Mouse (Mus musculus) heart, adult 2 months (tissue): ENCODE data around the gene Pmp22. TPM values are rescaled to one million over a fixed set of nuclear protein-coding genes. Genes with fewer than 3 reads are reported as not detected.
A peak's percentile ranks its signal among the peaks of the same experiment; 100 is the strongest.

ENCODE experiments used
- DNase-seq, 2 experiments: peaks; one replicate each; pipeline ENCODE4 v3.0.0; 2021
- H3K27ac ChIP-seq: fragments of 200-600 bp; 2 replicates; pipeline ENCODE4 v1.8.1; 2022
- H3K27me3 ChIP-seq: fragments of 200-500 bp; 2 replicates; pipeline ENCODE4 v1.6.1; 2012; ENCODE audit warnings: mild to moderate bottlenecking, low read length, inconsistent platforms, mixed read lengths; ENCODE audit not compliant: control insufficient read depth, insufficient read depth
- H3K36me3 ChIP-seq: fragments of 200-500 bp; 2 replicates; pipeline ENCODE4 v1.6.1; 2012; ENCODE audit warnings: low read length, inconsistent platforms; ENCODE audit not compliant: control insufficient read depth, insufficient read depth
- H3K4me1 ChIP-seq: fragments of 200-500 bp; 2 replicates; pipeline ENCODE4 v1.6.1; 2011; ENCODE audit warnings: low read length; ENCODE audit not compliant: control insufficient read depth, insufficient read depth
- H3K4me3 ChIP-seq: fragments of 200-600 bp; 2 replicates; pipeline ENCODE4 v1.8.1; 2022
- H3K79me2 ChIP-seq: fragments of 200-500 bp; replicated peaks from 2 replicates; pipeline ENCODE4 v1.6.1; 2012; ENCODE audit warnings: mild to moderate bottlenecking, inconsistent platforms, low read length, moderate library complexity, mixed read lengths; ENCODE audit not compliant: control insufficient read depth, insufficient read depth
- H3K9ac ChIP-seq: fragments of 200-500 bp; 2 replicates; pipeline ENCODE4 v1.6.1; 2012; ENCODE audit warnings: low read depth, mild to moderate bottlenecking, control low read depth, inconsistent platforms, low read length, mixed read lengths
- CTCF ChIP-seq: fragments of 200-600 bp; IDR thresholded peaks from 2 replicates; pipeline ENCODE4 v1.8.1; 2022; ENCODE audit warnings: antibody characterized with exemption, mild to moderate bottlenecking, moderate library complexity
- EP300 ChIP-seq: fragments of 200-500 bp; IDR thresholded peaks from 2 replicates; pipeline ENCODE4 v1.6.1; 2011; ENCODE audit warnings: low read depth, low read length, control low read depth; ENCODE audit not compliant: insufficient read depth
- POLR2A ChIP-seq: fragments of 200-500 bp; IDR thresholded peaks from 2 replicates; pipeline ENCODE4 v1.6.1; 2011; ENCODE audit warnings: mild to moderate bottlenecking, low read depth, low read length, control low read depth; ENCODE audit not compliant: insufficient read depth
- WGBS: fragments of 180-500 bp; shearing (Covaris S2); methylation state at CpG from one replicate; pipeline ENCODE4 v1.1.7; 2018; 5-methylcytosine and 5-hydroxymethylcytosine counted together
- intact Hi-C: fragments of 180-260 bp; cut with DNase I; formaldehyde crosslinking; loops from one replicate; pipeline ENCODE4 v1.15.1; 2025
- polyA plus RNA-seq: library from polyadenylated mRNA; depleted of rRNA; stranded (reverse); fragments of >200 nt; gene quantifications from 2 replicates; pipeline ENCODE4 v1.2.3, GENCODE M21; 2012
- total RNA-seq, 2 experiments: library from RNA; stranded (reverse); gene quantifications; 2 replicates each; pipeline ENCODE4 v1.2.3; 2021

The Pmp22 gene
- total and polyA plus RNA-seq, 3 experiments = 37.5 to 69.4 (median 49.6) TPM

DNA sequence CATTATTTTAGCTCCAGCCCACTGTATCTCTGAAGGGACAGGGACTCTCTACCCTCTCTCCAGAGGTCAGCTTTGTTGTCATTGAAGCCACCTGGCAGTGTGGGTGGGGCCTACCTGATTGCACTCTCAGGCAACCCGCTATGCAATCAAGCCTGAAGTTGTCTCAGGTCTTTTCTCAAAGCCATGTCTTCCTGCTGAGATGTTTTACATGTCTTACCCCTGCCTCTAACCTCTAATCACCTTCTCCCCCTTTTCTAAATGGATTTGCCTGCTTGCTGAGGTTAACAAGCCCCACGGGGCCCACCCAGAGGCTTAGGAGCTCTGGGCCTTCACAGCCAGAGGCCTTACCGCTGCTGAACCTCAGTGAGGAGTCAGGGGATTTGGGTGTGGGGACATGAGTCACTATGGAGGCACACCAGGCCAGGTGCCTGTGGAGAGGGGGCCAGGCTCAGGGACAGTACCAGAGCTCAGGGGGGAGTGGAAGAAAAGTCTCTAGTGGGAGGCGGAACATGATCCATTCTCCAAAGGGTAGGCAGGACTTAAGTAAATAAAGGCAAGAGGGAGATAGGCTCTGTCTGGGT lies 8.1 kb downstream of the Pmp22 start:
- H3K79me2 ChIP-seq = no peaks in the 10 kb centered on the region; the same call in 1 of the 2 replicates
- H3K4me1 ChIP-seq = peaks cover 20% of the 10 kb centered on the region
- H3K27ac ChIP-seq = peak overlapping the region; percentile 74
- 86% methylated on average over 4 of the region's 4 CpGs for WGBS
- H3K36me3 ChIP-seq = peaks cover 10% of the 10 kb centered on the region
- TF ChIP-seq EP300 = no peak
- TF ChIP-seq POLR2A = no peak
- no peak for TF ChIP-seq CTCF
- no peak overlapping the region for H3K9ac ChIP-seq
- no peaks in the 10 kb centered on the region for H3K27me3 ChIP-seq
- DNase-seq = no peak
- intact Hi-C loops = loop anchor here (5.0 to 10.0 kb wide), 2 partner anchors 35 to 392 kb away; no protein-coding TSS in a partner anchor
- no peak overlapping the region for H3K4me3 ChIP-seq

DNA sequence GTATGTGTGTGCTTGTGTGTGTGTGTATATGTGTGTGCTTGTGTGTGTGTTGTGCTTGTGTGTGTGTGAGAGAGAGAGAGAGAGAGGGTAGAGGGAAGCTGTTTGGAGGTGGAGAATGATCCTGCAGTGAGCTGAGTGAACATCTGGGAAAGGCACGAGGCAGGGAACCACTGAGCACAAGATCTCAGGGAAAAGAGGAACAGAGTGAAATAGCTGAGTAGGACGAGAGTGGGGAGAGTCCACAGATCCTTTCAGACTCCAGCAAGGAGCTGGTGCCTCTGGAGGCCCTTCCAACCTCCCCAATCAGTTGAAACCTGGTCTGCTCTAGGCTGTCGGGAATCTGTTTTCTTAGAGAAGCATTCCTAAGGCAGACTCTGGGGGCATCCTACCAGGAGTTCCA lies 10.0 kb downstream of the Pmp22 start:
- intact Hi-C loops = loop anchor here (5.0 to 10.0 kb wide), 2 partner anchors 34 to 394 kb away; no protein-coding TSS in a partner anchor
- 57% methylated on average over 3 of the region's 3 CpGs for WGBS
- no peak overlapping the region for H3K4me3 ChIP-seq
- peaks cover 14% of the 10 kb centered on the region for H3K36me3 ChIP-seq
- H3K27ac ChIP-seq = no peak overlapping the region
- H3K9ac ChIP-seq = no peak overlapping the region
- H3K27me3 ChIP-seq = no peaks in the 10 kb centered on the region
- H3K79me2 ChIP-seq = no peaks in the 10 kb centered on the region; the same call in 1 of the 2 replicates
- TF ChIP-seq EP300 = no peak
- no peak for TF ChIP-seq CTCF
- TF ChIP-seq POLR2A = no peak
- DNase-seq = no peak
- peaks cover 24% of the 10 kb centered on the region for H3K4me1 ChIP-seq

- Histone ChIP-seq H3K79me2 (no peaks in the 10 kb centered on the region; the same call in 1 of the 2 replicates), H3K27ac (no peak overlapping the region; the same call in 1 of the 2 replicates), H3K36me3 (peaks cover 14% of the 10 kb centered on the region), H3K27me3 (no peaks in the 10 kb centered on the region), H3K4me3 (no peak overlapping the region), H3K9ac (no peak overlapping the region), H3K4me1 (peaks cover 10% of the 10 kb centered on the region)
- intact Hi-C loops = no loop called here
- TF ChIP-seq CTCF (no peak), POLR2A (no peak), EP300 (no peak)
- DNase-seq = no peak
- 76% methylated on average over 5 of the region's 5 CpGs for WGBS
Observed at GRCm38 (mm10) chr11:63142311-63142710, 13.5 kb downstream of the Pmp22 start.

DNA sequence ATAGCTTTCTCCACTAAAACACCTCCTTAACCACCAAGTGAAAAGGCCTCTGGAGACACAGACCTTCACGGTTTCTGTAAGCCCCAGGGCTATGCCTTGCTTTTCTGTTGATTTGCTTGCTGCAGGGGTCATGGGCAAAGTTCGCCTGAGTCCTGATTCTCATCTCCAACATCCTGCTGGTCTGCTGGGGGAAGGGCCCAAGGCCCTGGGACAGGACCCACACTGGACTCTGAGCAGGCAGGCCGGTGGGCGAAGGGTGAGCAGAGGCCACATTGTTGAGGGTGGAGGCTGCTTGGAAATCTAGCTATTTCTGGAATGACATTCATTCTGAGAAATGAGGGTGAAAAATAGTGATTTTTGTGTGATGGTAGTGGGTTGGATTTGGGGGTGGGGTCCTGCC lies 14.0 kb downstream of the Pmp22 start:
- DNase-seq = no peak
- WGBS = 79% methylated on average over 4 of the region's 4 CpGs
- no peaks in the 10 kb centered on the region; the same call in 1 of the 2 replicates for H3K79me2 ChIP-seq
- H3K9ac ChIP-seq = no peak overlapping the region
- no peaks in the 10 kb centered on the region for H3K27me3 ChIP-seq
- H3K4me1 ChIP-seq = peaks cover 10% of the 10 kb centered on the region
- no peak overlapping the region for H3K4me3 ChIP-seq
- H3K36me3 ChIP-seq = peaks cover 14% of the 10 kb centered on the region
- H3K27ac ChIP-seq = no peak overlapping the region; the same call in 1 of the 2 replicates
- intact Hi-C loops = no loop called here
- no peak for TF ChIP-seq EP300
- no peak for TF ChIP-seq CTCF
- no peak for TF ChIP-seq POLR2A

DNA sequence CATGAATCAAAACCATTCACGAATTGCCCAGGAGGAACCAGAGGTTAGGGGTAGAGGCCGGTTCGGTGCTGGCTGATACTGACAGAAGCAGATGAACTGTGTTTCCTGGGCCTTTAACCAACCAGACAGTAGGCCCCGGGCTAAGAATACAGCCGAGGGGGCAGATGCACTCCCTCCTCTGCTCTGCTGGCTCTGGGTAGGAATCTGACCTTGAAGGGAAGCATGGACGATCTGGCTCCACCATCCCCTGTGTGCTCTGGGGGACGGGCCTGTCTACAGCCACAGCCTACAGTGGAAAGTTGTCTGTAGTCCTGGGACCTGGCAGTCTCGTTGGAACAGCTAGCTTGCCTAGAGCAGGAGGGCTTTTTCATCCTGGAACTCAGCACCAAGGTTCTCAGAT lies 14.7 kb downstream of the Pmp22 start:
- H3K27ac ChIP-seq = peak overlapping the region; percentile 62
- H3K4me1 ChIP-seq = peaks cover 8% of the 10 kb centered on the region
- H3K4me3 ChIP-seq = no peak overlapping the region
- TF ChIP-seq CTCF (no peak), POLR2A (0 out of 2 replicates have a peak, but pooled peaks have one; percentile 21)
- H3K36me3 ChIP-seq = peaks cover 14% of the 10 kb centered on the region
- no peaks in the 10 kb centered on the region for H3K27me3 ChIP-seq
- 34% methylated on average over 8 of the region's 8 CpGs for WGBS
- intact Hi-C loops = no loop called here
- no peak overlapping the region for H3K9ac ChIP-seq
- no peaks in the 10 kb centered on the region; the same call in 1 of the 2 replicates for H3K79me2 ChIP-seq
- peak in 1 of 2 experiments; percentile 62 for DNase-seq

- TF ChIP-seq POLR2A = no peak
- no peak for TF ChIP-seq CTCF
- TF ChIP-seq EP300 = no peak
- Histone ChIP-seq H3K4me3 (no peak overlapping the region), H3K9ac (no peak overlapping the region), H3K4me1 (peaks cover 9% of the 10 kb centered on the region), H3K27me3 (no peaks in the 10 kb centered on the region), H3K36me3 (peaks cover 14% of the 10 kb centered on the region), H3K27ac (no peak overlapping the region), H3K79me2 (no peaks in the 10 kb centered on the region; the same call in 1 of the 2 replicates)
- WGBS = 55% methylated on average over 7 of the region's 7 CpGs
- DNase-seq = no peak
- intact Hi-C loops = no loop called here
Observed at GRCm38 (mm10) chr11:63146601-63147000, 17.8 kb downstream of the Pmp22 start.
